ENCODE assay signal across 22 mouse cellular contexts in the genomic region with DNA sequence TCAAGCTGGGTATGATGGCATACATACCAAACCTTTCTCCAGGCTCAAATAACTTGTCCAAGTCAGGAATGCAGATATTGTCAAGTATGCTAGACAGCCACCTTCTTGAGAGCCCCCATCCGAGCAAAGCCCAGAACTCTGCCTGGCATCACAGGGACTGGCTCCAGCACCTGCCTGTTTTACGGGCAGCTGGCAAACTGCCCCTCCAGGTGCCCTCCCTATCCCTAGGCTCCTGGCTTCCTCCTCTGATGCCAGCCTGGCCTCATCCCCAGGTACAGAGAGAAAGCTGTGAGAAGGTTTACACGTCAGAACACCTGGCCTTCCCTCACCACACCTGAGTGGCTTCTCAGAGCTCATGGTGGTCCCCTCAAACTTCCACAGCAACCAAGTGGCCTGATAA. TPM values are rescaled to one million over a fixed set of nuclear protein-coding genes. Genes with fewer than 3 reads are reported as not detected.
DNase-seq lines count a peak whose midpoint lies in the region; ATAC-seq lines count a peak whose summit lies in the region.
"Had no signal": no experiment of that assay in that cellular context is flagged by ENCODE, and none has a peak within 500 bp of the region (broad histone marks: within the 10 kb centered on the region; RNA-seq: fewer than 3 reads in every experiment).

No protein-coding gene starts in this region.

- H3K4me2 ChIP-seq in lung, embryonic 16.5 days (ENCODE audit: low read depth, low read length): no peak overlapping the region
- H3K4me2 ChIP-seq: embryonic facial prominence, embryonic 13.5 days; embryonic facial prominence, embryonic 15.5 days; forebrain, embryonic 12.5 days had no signal

- DNase-seq in lung, postnatal 14 days: no peak
- DNase-seq in lung, postnatal 25 days (ENCODE audit: low spot score): peak; percentile 35
- DNase-seq in lung, postnatal 10 days: no peak
- no peak for DNase-seq in layer of hippocampus, postnatal 36 days
- DNase-seq: adrenal gland, adult 2 months; adrenal gland, postnatal 10 days; adrenal gland, postnatal 25 days; cerebellum, adult 11 months; cerebellum, adult 18-20 months; cerebellum, adult 8-10 months; cerebellum, adult 9-11 months; cerebellum, postnatal 14 days; cerebellum, postnatal 36 days; embryo, embryonic 11 days had no signal

- peaks cover 5% of the 10 kb centered on the region; the same call in 1 of the 2 replicates for H3K4me1 ChIP-seq in lung, embryonic 16.5 days (replicated peaks; ENCODE audit: control insufficient read depth, insufficient read depth, low read length)
- H3K4me1 ChIP-seq: embryonic facial prominence, embryonic 13.5 days; embryonic facial prominence, embryonic 15.5 days; forebrain, embryonic 12.5 days had no signal

- no peak overlapping the region for H3K4me3 ChIP-seq in lung, embryonic 16.5 days (ENCODE audit: low read length)
- H3K4me3 ChIP-seq: embryonic facial prominence, embryonic 13.5 days; embryonic facial prominence, embryonic 15.5 days; erythroblast, embryonic 14.5 days; forebrain, embryonic 10.5 days; forebrain, embryonic 12.5 days had no signal

- no peaks in the 10 kb centered on the region for H3K27me3 ChIP-seq in lung, embryonic 16.5 days (ENCODE audit: control insufficient read depth, insufficient read depth, low read depth, low read length)
- H3K27me3 ChIP-seq: embryonic facial prominence, embryonic 13.5 days; embryonic facial prominence, embryonic 15.5 days had no signal

- no peaks in the 10 kb centered on the region for H3K9me3 ChIP-seq in lung, embryonic 16.5 days (ENCODE audit: control insufficient read depth, low read length)
- H3K9me3 ChIP-seq: embryonic facial prominence, embryonic 13.5 days; embryonic facial prominence, embryonic 15.5 days; forebrain, embryonic 10.5 days; forebrain, embryonic 12.5 days had no signal

- H3K27ac ChIP-seq in lung, embryonic 16.5 days (ENCODE audit: low read length): peak overlapping the region; percentile 66
- H3K27ac ChIP-seq: embryonic facial prominence, embryonic 13.5 days; embryonic facial prominence, embryonic 15.5 days; forebrain, embryonic 10.5 days; forebrain, embryonic 12.5 days had no signal

- WGBS in lung, embryonic 16.5 days: 46% methylated on average over 3 of the region's 3 CpGs

- ATAC-seq in lung, embryonic 16.5 days (ENCODE audit: low read depth): no peak
- ATAC-seq: forebrain, embryonic 14.5 days; forebrain, embryonic 16.5 days had no signal

- no peaks in the 10 kb centered on the region for H3K36me3 ChIP-seq in lung, embryonic 16.5 days (ENCODE audit: control insufficient read depth, insufficient read depth, low read length)
- H3K36me3 ChIP-seq: embryonic facial prominence, embryonic 13.5 days; embryonic facial prominence, embryonic 15.5 days; forebrain, embryonic 10.5 days; forebrain, embryonic 12.5 days had no signal

- no peak overlapping the region for H3K9ac ChIP-seq in lung, embryonic 16.5 days (ENCODE audit: low read length)
- H3K9ac ChIP-seq: embryonic facial prominence, embryonic 13.5 days; embryonic facial prominence, embryonic 15.5 days; forebrain, embryonic 12.5 days had no signal

RNA-seq across cellular contexts. Expression of gene Dnmt1, which starts 2.7 kb away (rescaled TPM):
- 92.5 and 97.1 TPM in 2 replicates for polyA plus RNA-seq in lung, embryonic 16.5 days (2015; fragmentation: Nextera tagmentation; extraction: Ambion mirVana)
- total RNA-seq in layer of hippocampus, postnatal 36 days (2021): 10 to 100 TPM; 34.0 to 35.1 TPM

RNA-seq across cellular contexts. Expression of gene S1pr2, which starts 19.6 kb away (rescaled TPM):
- polyA plus RNA-seq in lung, embryonic 16.5 days (2015; fragmentation: Nextera tagmentation; extraction: Ambion mirVana): 63.5 and 67.2 TPM in 2 replicates
- total RNA-seq in layer of hippocampus, postnatal 36 days (2021): 1 to 10 TPM; 1.2 to 2.8 TPM

RNA-seq across cellular contexts. Expression of gene Mrpl4, which starts 45.5 kb away (rescaled TPM):
- polyA plus RNA-seq in lung, embryonic 16.5 days (2015; fragmentation: Nextera tagmentation; extraction: Ambion mirVana): 156 TPM in 2 replicates
- total RNA-seq in layer of hippocampus, postnatal 36 days (2021): 10 to 100 TPM; 61.1 to 65.8 TPM

RNA-seq across cellular contexts. Expression of gene Eif3g, which starts 58.6 kb away (rescaled TPM):
- polyA plus RNA-seq in lung, embryonic 16.5 days (2015; fragmentation: Nextera tagmentation; extraction: Ambion mirVana): 255 and 258 TPM in 2 replicates
- total RNA-seq in layer of hippocampus, postnatal 36 days (2021): 100 to 1,000 TPM; 120 to 127 TPM

RNA-seq across cellular contexts. Expression of gene Icam1, which starts 58.8 kb away (rescaled TPM):
- 76.2 and 93.0 TPM in 2 replicates for polyA plus RNA-seq in lung, embryonic 16.5 days (2015; fragmentation: Nextera tagmentation; extraction: Ambion mirVana)
- total RNA-seq in layer of hippocampus, postnatal 36 days (2021): 1 to 10 TPM; 1.9 to 3.6 TPM
